Mouse (Mus musculus): ENCODE measurements around the gene Cga. TPM values are rescaled to one million over a fixed set of nuclear protein-coding genes. Genes with fewer than 3 reads are reported as not detected.
A peak's percentile ranks its signal among the peaks of the same experiment; 100 is the strongest.

The Cga gene
- polyA plus RNA-seq, 1 experiment from 2014 or later, result 4.7 TPM

DNA sequence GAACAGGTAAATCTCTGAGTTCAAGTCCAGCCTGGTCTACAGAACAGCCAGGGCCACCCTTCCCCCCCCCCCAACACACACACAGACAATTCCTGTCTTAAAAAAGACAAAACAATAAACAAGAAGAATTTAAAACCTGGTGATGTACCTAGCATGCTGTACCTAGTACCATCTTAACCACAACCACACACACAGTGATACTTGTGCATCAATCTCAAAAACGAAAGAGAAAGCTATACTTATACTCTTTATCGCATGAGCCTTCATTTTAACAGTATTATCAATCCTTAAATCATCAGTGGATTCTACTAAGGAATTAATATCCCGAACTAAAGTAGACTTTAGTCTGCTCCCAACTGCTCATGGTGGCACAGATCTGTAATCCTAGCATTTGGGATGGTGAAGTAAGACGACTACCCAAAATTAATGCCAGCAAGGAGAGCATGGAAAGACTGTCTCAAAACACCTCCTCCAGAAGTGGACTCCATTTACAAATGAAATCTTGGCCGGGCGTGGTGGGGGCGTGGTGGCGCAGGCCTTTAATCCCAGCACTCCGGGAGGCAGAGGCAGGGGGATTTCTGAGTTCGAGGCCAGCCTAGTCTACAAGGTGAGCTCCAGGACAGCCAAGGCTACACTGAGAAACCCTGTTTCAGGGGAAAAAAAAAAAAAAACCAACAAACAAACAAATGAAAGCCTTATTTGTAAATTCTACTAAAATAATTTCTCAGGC, 12.5 kb upstream of the Cga start:
- H3K36me3 ChIP-seq, result peaks cover 20% of the 10 kb centered on the region; the same call in 1 of the 2 replicates
- peak overlapping the region; percentile 73 for H3K4me2 ChIP-seq (replicated peaks)
- H3K27ac ChIP-seq, result no peak overlapping the region
- ATAC-seq (ENCODE audit: insufficient number of reproducible peaks, insufficient read depth, low FRiP score, low TSS enrichment), result no peak
- WGBS, result 91% methylated on average over 10 of the region's 10 CpGs
- H3K27me3 ChIP-seq, result no peaks in the 10 kb centered on the region
- H3K4me1 ChIP-seq, result peaks cover 7% of the 10 kb centered on the region
- no peaks in the 10 kb centered on the region for H3K9me3 ChIP-seq
- peak overlapping the region; percentile 92 for H3K4me3 ChIP-seq
- no peak overlapping the region for H3K9ac ChIP-seq

DNA sequence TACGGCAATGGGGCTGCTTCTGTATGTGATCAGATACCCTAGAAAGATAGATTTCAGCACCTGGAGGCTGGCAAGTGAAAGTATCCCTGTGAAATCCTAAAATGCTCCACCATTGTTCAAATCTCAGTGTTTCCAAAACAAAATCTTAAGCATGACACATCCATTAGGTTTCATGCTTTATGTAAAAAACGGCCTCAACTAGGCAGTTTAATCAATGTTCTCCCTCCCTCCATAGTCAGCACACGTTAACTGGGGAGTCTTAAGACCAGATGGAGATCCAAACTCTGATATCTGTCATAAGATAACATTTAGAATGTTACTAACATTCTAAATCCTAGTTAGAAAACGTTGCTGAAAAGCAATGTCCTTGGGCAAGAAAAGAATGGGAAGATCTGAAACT, 11.7 kb upstream of the Cga start:
- H3K9ac ChIP-seq, result peak overlapping the region; percentile 97
- no peaks in the 10 kb centered on the region for H3K27me3 ChIP-seq
- no peak for ATAC-seq (ENCODE audit: insufficient number of reproducible peaks, insufficient read depth, low FRiP score, low TSS enrichment)
- peaks cover 15% of the 10 kb centered on the region; the same call in 1 of the 2 replicates for H3K36me3 ChIP-seq
- no peaks in the 10 kb centered on the region for H3K9me3 ChIP-seq
- H3K4me2 ChIP-seq (replicated peaks), result peak overlapping the region; percentile 73
- 15% methylated on average over 4 of the region's 4 CpGs for WGBS
- peak overlapping the region; percentile 99 for H3K27ac ChIP-seq
- peaks cover 7% of the 10 kb centered on the region for H3K4me1 ChIP-seq
- peak overlapping the region; percentile 92 for H3K4me3 ChIP-seq

DNA sequence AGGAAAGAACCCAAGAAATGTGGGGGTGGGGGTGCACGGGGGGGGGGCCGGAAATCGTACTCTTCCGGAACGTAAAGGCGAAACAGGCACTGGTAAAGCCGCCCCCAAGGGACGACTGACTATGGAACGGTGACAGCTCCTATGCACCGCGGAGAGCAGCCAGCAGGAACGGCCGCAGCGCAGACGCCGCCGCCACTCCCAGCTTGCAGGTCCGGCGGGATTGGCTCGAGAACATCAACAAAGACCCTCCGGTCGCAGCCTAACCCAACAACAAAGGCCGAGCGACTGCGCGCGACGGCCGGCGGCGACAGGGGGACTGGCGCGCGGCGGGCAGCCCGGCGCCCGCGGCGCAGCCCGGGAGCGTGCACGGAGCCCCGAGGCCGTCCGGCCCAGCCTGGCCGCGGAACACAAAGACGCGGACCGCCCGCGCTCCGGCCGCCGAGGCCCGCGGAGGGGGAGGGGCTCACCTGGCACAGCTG, 11.2 kb upstream of the Cga start:
- Histone ChIP-seq H3K4me2 (replicated peaks) (peak overlapping the region; percentile 73), H3K36me3 (peaks cover 11% of the 10 kb centered on the region; the same call in 1 of the 2 replicates), H3K4me3 (peak overlapping the region; percentile 92), H3K9ac (peak overlapping the region; percentile 97), H3K9me3 (no peaks in the 10 kb centered on the region), H3K4me1 (peaks cover 7% of the 10 kb centered on the region), H3K27me3 (no peaks in the 10 kb centered on the region), H3K27ac (peak overlapping the region; percentile 99)
- under 1% methylated on average over 36 of the region's 58 CpGs for WGBS
- ATAC-seq (ENCODE audit: insufficient number of reproducible peaks, insufficient read depth, low FRiP score, low TSS enrichment), result peak; percentile 30; the same call in 1 of the 2 replicates

DNA sequence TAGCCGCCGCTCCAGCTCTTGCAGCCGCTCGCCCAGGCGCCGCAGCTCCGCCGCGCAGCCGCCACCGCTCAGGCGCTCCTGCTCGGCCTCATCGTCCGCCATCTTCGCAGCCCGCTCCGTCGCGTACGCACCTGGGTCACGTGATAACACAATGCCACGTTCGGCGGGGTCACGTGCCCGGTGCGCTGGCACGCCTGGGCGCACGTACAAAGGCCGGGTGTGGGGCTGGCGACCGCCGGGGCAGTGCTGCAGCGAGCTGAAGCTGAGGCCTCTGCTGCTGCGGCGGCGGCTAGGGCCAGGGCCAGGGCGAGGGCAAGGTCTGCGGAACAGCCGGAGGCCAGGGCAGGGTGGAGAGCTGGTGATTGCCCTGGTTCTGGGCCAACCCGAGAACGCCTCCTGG, 10.8 kb upstream of the Cga start, which contains the start of gene Zfp292:
Gene Zfp292, minus strand, starts transcription at position 143 of the 400 bp plus-strand sequence.
- WGBS, result under 1% methylated on average over 44 of the region's 44 CpGs
- peak; percentile 93 for ATAC-seq (ENCODE audit: insufficient number of reproducible peaks, insufficient read depth, low FRiP score, low TSS enrichment)
- Histone ChIP-seq H3K9ac (peak within 1 kb of the TSS; percentile 97), H3K4me3 (peak within 1 kb of the TSS; percentile 92), H3K4me1 (peaks cover 7% of the 10 kb centered on the region), H3K36me3 (0 out of 2 replicates have a peak, but pooled peaks cover 8% of the 10 kb centered on the region), H3K27ac (peak within 1 kb of the TSS; percentile 99), H3K4me2 (replicated peaks) (peak within 1 kb of the TSS; percentile 73), H3K27me3 (no peaks in the 10 kb centered on the region), H3K9me3 (no peaks in the 10 kb centered on the region)

DNA sequence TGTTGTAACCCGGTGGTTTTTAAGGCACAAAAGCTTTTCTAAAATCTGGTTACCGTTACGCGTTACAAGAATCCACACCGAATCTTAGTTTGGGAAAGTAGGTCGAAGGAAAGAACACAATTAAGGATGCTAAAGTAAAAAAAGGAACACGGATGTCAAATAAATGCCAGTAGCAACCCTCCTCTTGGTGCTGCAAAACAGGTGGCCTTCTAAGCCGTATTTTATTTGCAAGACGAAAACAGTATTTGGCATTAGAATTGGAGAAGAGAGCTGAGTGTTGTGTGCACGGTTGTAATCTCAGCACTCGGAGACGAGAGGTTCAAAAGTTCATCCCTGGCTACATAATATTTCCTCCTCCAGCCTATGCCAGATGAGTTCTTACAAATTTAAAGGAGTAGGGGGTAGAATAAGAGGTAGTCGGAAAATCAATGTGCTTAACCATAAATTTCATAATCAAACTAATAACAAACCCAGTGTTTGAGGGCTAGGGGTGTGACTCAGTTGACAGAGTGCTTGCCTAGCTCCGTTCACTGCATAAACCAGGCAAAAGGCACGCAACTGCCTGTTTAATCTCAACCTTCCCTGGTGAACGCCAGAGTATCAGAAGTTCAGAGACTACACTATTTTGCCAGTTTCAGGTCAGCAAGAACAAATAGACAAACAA, 10.1 kb upstream of the Cga start:
- Histone ChIP-seq H3K9me3 (no peaks in the 10 kb centered on the region), H3K27ac (peak overlapping the region; percentile 99), H3K4me3 (peak overlapping the region; percentile 92), H3K36me3 (0 out of 2 replicates have a peak, but pooled peaks cover 2% of the 10 kb centered on the region), H3K27me3 (0 out of 2 replicates have a peak, but pooled peaks cover 1% of the 10 kb centered on the region), H3K4me2 (replicated peaks) (peak overlapping the region; percentile 73), H3K9ac (peak overlapping the region; percentile 97), H3K4me1 (peaks cover 7% of the 10 kb centered on the region)
- WGBS, result 30% methylated on average over 16 of the region's 16 CpGs
- no peak for ATAC-seq (ENCODE audit: insufficient number of reproducible peaks, insufficient read depth, low FRiP score, low TSS enrichment)

- Histone ChIP-seq H3K4me2 (replicated peaks) (peak overlapping the region; percentile 91), H3K4me1 (peaks cover 6% of the 10 kb centered on the region), H3K27ac (no peak overlapping the region), H3K36me3 (no peaks in the 10 kb centered on the region), H3K27me3 (peaks cover 22% of the 10 kb centered on the region), H3K9ac (no peak overlapping the region), H3K9me3 (no peaks in the 10 kb centered on the region), H3K4me3 (peak overlapping the region; percentile 66; the same call in 1 of the 2 replicates)
- WGBS, result 53% methylated on average over 9 of the region's 9 CpGs
- no peak for ATAC-seq (ENCODE audit: insufficient number of reproducible peaks, insufficient read depth, low FRiP score, low TSS enrichment)
Observed at GRCm38 (mm10) chr4:34885631-34886351, 7.8 kb upstream of the Cga start.

GRCm38 (mm10) chr4:34886490-34887111, 7.0 kb upstream of the Cga start:
- Histone ChIP-seq H3K9ac (peak overlapping the region; percentile 85), H3K36me3 (no peaks in the 10 kb centered on the region), H3K4me3 (peak overlapping the region; percentile 66), H3K27me3 (peaks cover 30% of the 10 kb centered on the region), H3K9me3 (no peaks in the 10 kb centered on the region), H3K27ac (peak overlapping the region; percentile 85), H3K4me2 (replicated peaks) (peak overlapping the region; percentile 91), H3K4me1 (no peaks in the 10 kb centered on the region; the same call in none of the 2 replicates)
- ATAC-seq (ENCODE audit: insufficient number of reproducible peaks, insufficient read depth, low FRiP score, low TSS enrichment), result peak; percentile 69
- WGBS, result 0% methylated on average over 48 of the region's 48 CpGs

- ATAC-seq (ENCODE audit: insufficient number of reproducible peaks, insufficient read depth, low FRiP score, low TSS enrichment), result no peak
- 14% methylated on average over 7 of the region's 7 CpGs for WGBS
- H3K9ac ChIP-seq, result peak overlapping the region; percentile 85
- peak overlapping the region; percentile 66 for H3K4me3 ChIP-seq
- peaks cover 35% of the 10 kb centered on the region for H3K27me3 ChIP-seq
- H3K4me1 ChIP-seq, result no peaks in the 10 kb centered on the region; the same call in 1 of the 2 replicates
- H3K9me3 ChIP-seq, result no peaks in the 10 kb centered on the region
- H3K4me2 ChIP-seq (replicated peaks), result peak overlapping the region; percentile 91
- no peaks in the 10 kb centered on the region for H3K36me3 ChIP-seq
- no peak overlapping the region for H3K27ac ChIP-seq
Observed at GRCm38 (mm10) chr4:34887295-34887694, 6.3 kb upstream of the Cga start.

DNA sequence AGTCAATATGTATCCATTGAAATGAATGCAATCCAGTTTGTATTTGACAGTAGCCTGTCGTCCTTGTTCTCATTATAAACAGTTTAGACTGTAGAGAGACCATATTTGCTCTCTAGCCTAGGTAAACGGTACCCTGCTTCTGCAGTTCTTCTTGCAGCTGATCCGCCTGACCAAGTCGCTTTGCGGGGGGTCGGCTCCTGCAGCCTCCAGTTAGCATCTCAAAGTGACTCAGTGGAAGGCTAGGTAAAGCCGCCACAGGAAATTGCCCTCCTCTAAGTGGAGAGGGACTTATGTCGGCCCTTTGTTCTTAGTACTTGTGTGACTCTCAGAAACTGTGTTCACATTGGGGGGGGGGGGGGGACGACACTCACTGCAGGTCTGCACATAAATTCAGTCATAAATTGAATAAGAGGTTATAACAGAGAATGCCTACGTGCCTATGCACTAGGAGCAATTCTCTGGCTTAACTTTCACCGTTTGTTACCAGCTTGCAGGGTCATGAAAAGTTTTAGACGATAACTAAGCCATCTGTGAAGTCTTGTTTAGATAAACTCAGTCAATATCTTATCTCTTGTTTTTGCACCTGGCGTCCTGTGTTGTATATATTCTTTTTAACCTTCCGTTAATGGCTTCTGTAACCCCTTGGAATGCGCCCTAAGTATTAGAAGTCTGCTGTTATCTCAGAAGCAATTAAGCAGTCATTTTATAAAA, 4.3 kb upstream of the Cga start:
- H3K4me2 ChIP-seq (replicated peaks), result no peak overlapping the region
- H3K27me3 ChIP-seq, result peaks cover 35% of the 10 kb centered on the region
- H3K4me3 ChIP-seq, result no peak overlapping the region
- WGBS, result 4% methylated on average over 15 of the region's 15 CpGs
- no peak for ATAC-seq (ENCODE audit: insufficient number of reproducible peaks, insufficient read depth, low FRiP score, low TSS enrichment)
- H3K9ac ChIP-seq, result no peak overlapping the region
- no peaks in the 10 kb centered on the region for H3K4me1 ChIP-seq
- no peak overlapping the region for H3K27ac ChIP-seq
- no peaks in the 10 kb centered on the region for H3K9me3 ChIP-seq
- H3K36me3 ChIP-seq, result no peaks in the 10 kb centered on the region

DNA sequence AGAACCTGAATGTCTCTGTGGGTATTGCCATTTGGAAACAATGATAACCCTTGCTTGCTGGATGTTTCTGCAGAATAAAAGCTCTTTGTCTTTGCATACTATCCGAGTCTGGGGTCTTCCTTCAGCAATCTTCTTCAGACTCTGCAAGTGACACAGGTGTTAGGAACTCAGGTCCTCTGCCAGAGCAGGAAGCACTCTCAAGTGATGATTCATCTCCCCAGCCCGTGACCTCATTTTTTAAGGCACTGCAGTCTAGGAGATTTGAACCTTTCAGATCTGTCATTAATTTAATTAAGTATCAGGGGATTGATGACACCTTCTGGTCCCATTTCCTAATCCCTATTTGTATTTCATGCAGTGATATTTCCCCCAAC, 3.8 kb upstream of the Cga start:
- no peaks in the 10 kb centered on the region for H3K9me3 ChIP-seq
- no peak overlapping the region for H3K9ac ChIP-seq
- WGBS, result 11% methylated on average over 2 of the region's 2 CpGs

More for the DNA sequence above, 3.8 kb upstream of the Cga start:
- ATAC-seq (ENCODE audit: insufficient number of reproducible peaks, insufficient read depth, low FRiP score, low TSS enrichment), result no peak
- Histone ChIP-seq H3K4me3 (no peak overlapping the region), H3K4me2 (replicated peaks) (no peak overlapping the region), H3K27ac (no peak overlapping the region), H3K36me3 (no peaks in the 10 kb centered on the region), H3K4me1 (no peaks in the 10 kb centered on the region), H3K27me3 (peaks cover 35% of the 10 kb centered on the region)

Measured in embryonic facial prominence, embryonic 12.5 days (tissue).